Mouse (Mus musculus) cerebellum, adult 2 months (tissue): ENCODE data around the gene Slc7a11.

Experiments
- CTCF ChIP-seq: fragments of 200-500 bp; IDR thresholded peaks from 2 replicates; pipeline ENCODE4 v1.5.1; 2011; ENCODE audit warnings: low read depth, mild to moderate bottlenecking, control low read depth, low read length, moderate library complexity, borderline replicate concordance; ENCODE audit not compliant: insufficient read depth
- POLR2A ChIP-seq: fragments of 200-500 bp; IDR thresholded peaks from 2 replicates; pipeline ENCODE4 v1.6.1; 2011; ENCODE audit warnings: low read length, control low read depth, borderline replicate concordance; ENCODE audit not compliant: insufficient read depth

- TF ChIP-seq CTCF (no peak), POLR2A (no peak)
These were observed 797 bp downstream of the Slc7a11 start for GRCm38 (mm10) chr3:50442341-50443292.
